Mouse (Mus musculus) urinary bladder, postnatal 25 days (tissue): ENCODE data around the gene Astn2.
A peak's percentile ranks its signal among the peaks of the same experiment; 100 is the strongest.

ENCODE experiments used
- DNase-seq: peaks from one replicate; pipeline ENCODE4 v3.0.0; 2022; ENCODE audit warnings: low spot score

Gene Astn2

DNA sequence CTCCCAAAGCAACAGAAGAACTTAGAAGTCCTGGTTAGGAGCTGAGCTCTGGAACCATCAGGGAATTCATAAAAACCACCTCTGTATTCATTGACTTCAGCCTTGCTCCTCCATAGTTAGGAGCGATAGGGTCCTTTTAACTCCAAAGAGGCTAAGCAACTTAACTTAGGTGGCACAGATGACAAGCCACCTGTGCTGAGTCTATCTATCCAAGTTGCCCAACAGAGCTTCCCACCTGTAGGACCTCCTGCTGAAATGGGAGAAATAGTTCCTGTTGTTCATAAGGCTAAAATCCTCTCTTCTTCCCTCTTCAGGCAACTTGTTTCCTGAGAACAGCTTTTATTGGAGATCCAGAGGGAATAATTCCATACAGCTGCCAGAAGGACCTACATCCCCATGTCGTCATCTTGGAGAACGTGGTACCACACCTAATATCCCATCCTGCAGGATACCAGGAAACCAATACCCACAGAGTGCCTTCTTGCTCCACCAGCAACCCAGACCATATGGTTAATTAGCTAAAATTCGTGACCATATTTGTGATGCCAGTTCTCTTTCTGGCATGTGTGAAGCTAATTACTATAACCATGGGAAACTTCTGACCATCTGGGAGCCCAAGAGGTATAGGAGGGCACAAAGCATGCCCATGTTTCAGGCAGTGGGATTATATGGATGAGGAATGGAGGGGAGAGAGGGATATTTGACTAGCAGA lies 730.0 kb downstream of the Astn2 start:
- DNase-seq, result no peak

GRCm38 (mm10) chr4:65673418-65673933 lies 730.9 kb downstream of the Astn2 start:
- no peak for DNase-seq

- no peak for DNase-seq
These were observed 732.1 kb downstream of the Astn2 start for GRCm38 (mm10) chr4:65672294-65672693.

DNA sequence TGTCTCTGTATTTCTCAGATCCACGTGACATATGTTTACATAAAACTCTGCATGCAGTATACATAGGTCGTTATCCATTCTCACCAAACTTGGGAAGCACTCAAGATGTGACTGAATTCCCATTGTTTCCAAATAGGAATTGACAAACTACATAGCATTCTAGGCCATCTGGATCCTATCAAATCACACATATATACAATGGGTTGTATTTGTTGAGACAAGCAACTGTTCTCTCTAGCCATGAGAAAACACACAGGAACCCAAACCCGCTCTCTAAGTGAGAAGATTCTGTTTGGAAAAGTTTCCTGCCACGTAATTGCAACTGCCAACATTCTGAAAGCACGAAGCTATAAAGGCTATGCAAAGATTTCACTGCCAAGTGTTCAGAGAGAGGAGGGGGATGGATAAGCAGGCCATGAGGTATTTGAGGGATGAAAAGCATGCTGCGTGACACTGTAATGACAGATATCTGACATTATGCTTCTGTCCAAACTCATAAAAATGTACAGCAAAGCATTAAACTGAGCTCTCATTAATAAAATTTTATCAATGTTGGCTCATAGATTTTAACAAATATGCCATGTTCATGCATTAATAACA lies 732.7 kb downstream of the Astn2 start:
- no peak for DNase-seq

GRCm38 (mm10) chr4:65667030-65667610 lies 737.3 kb downstream of the Astn2 start:
- no peak for DNase-seq

GRCm38 (mm10) chr4:65663176-65663575 lies 741.2 kb downstream of the Astn2 start:
- no peak for DNase-seq

- peak; percentile 80 for DNase-seq
These were observed 749.7 kb downstream of the Astn2 start for GRCm38 (mm10) chr4:65654723-65655122.

- DNase-seq, result no peak
These were observed 761.8 kb downstream of the Astn2 start for GRCm38 (mm10) chr4:65642611-65643010.

GRCm38 (mm10) chr4:65638231-65638630 lies 766.2 kb downstream of the Astn2 start:
- DNase-seq, result no peak

GRCm38 (mm10) chr4:65620125-65620524 lies 784.3 kb downstream of the Astn2 start:
- DNase-seq, result no peak

- DNase-seq, result no peak
These were observed 791.3 kb downstream of the Astn2 start for GRCm38 (mm10) chr4:65613135-65613534.

DNA sequence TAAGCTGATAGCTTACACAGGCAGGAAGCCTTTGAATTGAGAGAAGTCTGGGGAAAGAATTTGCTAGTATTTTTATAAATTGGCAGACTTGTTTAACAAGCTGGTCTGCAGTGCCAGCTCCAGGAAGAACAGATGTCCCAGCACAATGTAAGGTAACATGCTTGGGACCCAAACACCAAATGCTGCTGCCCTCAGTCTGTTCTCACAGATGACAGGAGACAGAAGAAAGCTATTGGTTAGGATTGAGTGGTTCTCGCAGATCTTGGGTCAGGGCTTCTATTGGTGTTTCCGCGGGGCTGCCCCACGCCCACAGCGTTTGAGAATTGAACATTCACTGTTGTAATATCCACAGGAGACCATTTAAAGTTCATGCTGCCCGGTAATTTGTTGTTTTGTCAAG lies 793.5 kb downstream of the Astn2 start:
- no peak for DNase-seq

DNA sequence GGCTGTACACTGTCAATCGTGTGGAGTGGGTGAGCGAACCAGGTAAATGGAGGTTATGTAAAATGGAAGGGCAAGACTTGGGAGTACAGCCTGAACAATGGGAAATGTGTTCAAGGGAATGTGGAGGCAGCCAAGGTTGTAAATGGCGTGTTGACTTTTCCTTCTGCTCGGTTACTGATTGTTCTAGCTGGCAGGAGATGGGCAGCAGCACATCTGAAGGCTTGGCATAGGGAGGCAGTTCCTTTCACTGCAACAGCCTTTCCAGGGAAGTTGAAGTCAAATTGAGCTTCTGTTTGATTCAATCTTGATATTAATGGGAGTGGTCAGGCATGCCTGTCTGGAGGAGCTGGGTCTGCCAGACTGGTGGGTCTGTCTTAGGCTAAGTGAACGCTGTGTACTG lies 794.1 kb downstream of the Astn2 start:
- no peak for DNase-seq

DNA sequence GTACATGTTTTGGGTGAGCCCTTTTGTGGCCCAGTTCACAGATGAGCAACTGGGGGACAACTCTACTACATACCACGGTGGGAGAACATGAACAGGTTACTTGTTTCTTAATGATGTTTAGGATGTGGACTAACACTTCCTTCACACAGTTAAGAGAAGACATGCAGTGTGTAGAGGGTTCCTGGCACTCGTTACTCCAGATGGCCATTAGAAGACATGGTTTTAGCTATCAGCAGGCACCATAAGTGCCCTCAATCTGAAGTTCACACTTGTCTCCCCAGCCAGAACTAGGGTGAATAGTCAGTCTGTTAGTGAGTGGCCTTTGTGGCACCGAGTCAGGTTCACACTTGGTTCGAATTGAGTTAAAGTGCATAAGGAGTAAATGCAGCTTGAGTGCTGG lies 796.3 kb downstream of the Astn2 start:
- no peak for DNase-seq

DNA sequence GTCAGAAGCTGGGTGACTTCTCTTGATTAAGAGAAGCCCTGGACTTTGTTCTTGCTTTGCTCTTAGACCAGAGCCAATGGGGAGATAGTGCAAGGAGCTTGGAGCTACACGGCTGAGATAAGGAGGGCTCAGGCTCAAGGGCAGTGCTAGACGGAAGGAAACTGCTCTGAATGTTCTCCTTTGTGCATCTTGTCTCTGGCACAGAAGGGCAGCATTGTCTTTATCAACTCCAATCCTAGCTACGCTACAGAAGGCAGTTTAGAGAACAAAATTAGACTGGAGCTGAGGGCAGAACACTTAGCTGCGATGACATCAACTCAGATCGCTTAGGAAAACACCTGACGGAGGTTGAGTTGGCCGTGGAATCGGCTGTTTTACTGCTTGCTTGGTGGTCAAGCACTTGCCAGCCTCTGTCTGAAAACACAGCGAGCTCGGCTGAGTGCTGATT lies 797.2 kb downstream of the Astn2 start:
- no peak for DNase-seq

DNA sequence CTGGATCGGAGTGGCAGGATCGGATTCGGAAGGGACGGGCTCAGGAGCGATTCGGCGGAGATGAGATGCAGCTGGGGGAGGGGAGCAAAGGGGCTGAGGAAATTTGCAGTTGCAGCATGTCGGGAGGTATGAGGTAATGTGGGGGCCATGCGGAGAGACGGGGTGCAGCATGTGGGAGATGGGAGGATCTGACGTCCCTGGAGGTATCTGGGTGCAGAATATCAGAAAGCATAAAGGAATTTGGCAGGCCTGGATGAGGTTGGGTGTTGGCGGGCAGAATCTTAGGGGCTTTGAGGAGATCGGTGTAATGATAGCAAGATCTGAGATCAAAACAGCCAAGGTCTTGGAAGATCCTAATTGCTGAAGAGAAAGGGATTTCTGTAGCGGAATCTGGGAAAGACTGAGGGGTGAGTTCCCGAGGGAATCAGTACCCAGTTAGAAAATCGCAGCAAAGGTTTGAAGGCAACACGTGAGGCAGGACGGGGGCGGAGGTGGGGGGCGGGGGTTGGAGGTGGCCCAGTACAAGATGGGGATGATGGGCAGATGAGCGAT lies 799.2 kb downstream of the Astn2 start:
- DNase-seq, result no peak

DNA sequence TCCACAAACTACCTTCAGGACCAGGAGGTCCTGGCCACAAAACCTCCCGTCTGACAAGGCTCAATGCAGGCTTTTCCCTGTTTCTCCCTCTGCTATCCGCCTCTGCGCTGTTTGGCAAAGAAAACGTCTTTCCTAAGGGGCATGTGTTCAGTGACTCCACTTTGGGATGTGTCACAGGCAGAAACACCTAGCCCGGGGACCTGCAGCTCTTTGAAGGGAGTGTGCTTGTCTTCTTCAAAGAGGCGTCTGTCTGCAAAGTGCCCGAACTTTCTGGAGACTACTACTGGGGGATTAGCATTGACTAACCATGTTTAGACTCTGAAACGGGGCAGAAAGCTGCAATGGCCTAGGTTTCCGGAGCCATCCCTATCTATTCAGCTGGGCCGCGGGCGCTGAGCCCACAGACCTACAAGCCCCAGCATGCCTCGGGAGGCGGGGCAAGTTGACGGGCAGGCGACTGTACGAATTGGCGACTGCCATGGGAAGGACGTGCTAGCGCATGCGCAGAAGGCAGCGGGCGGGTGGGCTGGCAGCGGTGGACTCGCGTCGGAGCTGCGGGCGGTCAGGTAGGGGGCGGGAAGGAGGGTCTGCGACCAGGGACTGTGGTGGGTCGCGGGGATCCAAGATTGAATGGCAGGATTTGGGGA lies 799.8 kb downstream of the Astn2 start, which contains the start of gene Trim32:
Gene Trim32 (plus strand): TSS at position 483 of the 647 bp plus-strand sequence.
- peak; percentile 100 for DNase-seq

DNA sequence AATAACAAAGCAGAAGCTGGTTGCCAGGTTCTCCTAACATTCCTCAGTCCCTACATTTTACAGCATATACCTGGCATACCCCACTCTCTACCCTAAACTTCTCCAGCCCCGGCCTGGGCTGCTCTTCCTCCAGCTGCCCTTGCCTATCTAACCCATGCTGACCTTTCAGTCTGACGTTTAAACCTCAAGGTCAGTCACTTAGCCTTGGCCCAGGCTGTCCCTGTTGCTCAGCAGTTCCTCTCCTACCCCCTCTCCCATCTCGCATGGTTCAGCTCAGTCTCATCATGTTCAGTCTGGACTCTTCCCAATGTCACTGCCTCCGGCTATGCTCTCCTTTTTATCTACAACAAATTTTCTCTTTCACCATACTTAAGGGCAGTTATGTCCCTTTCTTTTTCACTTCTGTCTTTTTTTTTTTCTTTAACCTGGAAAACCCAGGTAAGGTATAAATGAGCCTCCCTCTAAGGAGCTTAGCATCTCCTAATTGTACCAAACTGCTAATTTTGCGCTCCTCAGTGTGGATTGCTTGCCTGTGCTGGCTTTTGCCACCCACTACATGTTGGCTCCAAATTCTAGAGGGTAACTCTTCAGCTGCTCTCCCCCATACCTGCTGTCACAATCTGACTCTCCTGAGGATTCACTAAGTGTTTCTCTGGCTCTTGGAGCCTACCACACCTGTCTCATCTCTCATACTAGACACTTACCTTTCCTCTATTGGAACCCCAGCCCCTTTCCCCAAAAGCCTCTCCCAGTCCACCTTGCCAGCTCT lies 809.6 kb downstream of the Astn2 start:
- DNase-seq, result no peak

GRCm38 (mm10) chr4:65589780-65590179 lies 814.6 kb downstream of the Astn2 start:
- DNase-seq, result no peak

DNA sequence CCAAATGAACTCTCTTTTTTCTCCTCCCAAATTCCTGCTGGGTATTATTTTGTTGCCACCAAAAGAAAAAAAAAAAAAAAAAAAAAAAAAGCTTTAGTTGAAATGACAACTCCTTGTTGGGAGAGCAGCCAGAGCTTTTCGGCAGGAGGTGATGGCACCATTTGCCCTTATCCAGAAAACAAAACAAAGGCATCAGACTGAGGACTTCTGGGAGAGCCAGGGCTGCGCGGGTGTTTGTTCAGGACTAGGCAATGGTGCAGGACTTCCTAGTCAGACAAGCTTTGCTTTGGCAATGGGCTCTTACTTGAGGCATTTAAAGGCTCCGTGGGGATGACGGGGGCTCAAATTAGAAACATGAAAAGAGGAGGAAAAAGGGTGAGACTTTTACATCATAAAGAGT lies 817.5 kb downstream of the Astn2 start:
- no peak for DNase-seq

- DNase-seq, result no peak
These were observed 824.2 kb downstream of the Astn2 start for GRCm38 (mm10) chr4:65580254-65580653.

- DNase-seq, result no peak
These were observed 838.9 kb downstream of the Astn2 start for GRCm38 (mm10) chr4:65565493-65565892.
